Mouse (Mus musculus): ENCODE measurements around the gene BC024978.

GRCm38 (mm10) chr7:27180036-27180435 is 15.5 kb upstream of the BC024978 start:
- TF ChIP-seq CEBPB (IDR thresholded peaks at IDR 0.05; ENCODE audit: low read depth) (no peak), CTCF (IDR thresholded peaks at IDR 0.05; ENCODE audit: control insufficient read depth, insufficient read depth, insufficient read length) (no peak), MYOG (IDR thresholded peaks at IDR 0.05; ENCODE audit: control insufficient read depth, extremely low read depth, insufficient read length) (no peak), FOSL1 (IDR thresholded peaks at IDR 0.05; ENCODE audit: insufficient read depth, low read length, poor library complexity, severe bottlenecking) (no peak)
